Mouse (Mus musculus) liver, embryonic 14.5 days (tissue): ENCODE results near the gene Olfr703. TPM values are rescaled to one million over a fixed set of nuclear protein-coding genes. Genes with fewer than 3 reads are reported as not detected.

Source experiments
- ATAC-seq: fragments of 200-750 bp; cut with Nextera tagmentation; 2 replicates; pipeline ENCODE4 v1.8.0; 2017; ENCODE audit warnings: moderate number of reproducible peaks, mild to moderate bottlenecking, moderate library complexity; ENCODE audit not compliant: insufficient read depth
- DNase-seq, 3 experiments: peaks; one replicate each; pipeline ENCODE4 v3.0.0-alpha.2; 2012 to 2013; ENCODE audit warnings: low read depth in 3 of 3, low spot score in 3 of 3
- H3K27ac ChIP-seq: fragments of 300-500 bp; sonication (generic); 2 replicates; pipeline ENCODE4 v1.5.1; 2014; ENCODE audit warnings: moderate library complexity, mild to moderate bottlenecking, control low read depth, inconsistent platforms
- H3K27me3 ChIP-seq: fragments of 300-500 bp; sonication (generic); 2 replicates; pipeline ENCODE4 v1.6.1; 2014; ENCODE audit warnings: mild to moderate bottlenecking, low read length, moderate library complexity; ENCODE audit not compliant: control insufficient read depth, insufficient read depth
- H3K36me3 ChIP-seq: fragments of 300-500 bp; sonication (generic); replicated peaks from 2 replicates; pipeline ENCODE4 v1.6.1; 2014; ENCODE audit warnings: low read depth; ENCODE audit not compliant: control insufficient read depth, insufficient read depth
- H3K4me1 ChIP-seq, 2 experiments: fragments of 200-500 bp in 1 of 2; fragments of 300-500 bp in 1 of 2; sonication (generic) in 1 of 2; replicated peaks; 2 replicates each; pipeline ENCODE4 v1.6.1; 2012 to 2014; ENCODE audit warnings: antibody characterized with exemption in 1 of 2, inconsistent platforms in 1 of 2, low read length in 1 of 2; ENCODE audit not compliant: control insufficient read depth in 2 of 2, insufficient read depth in 2 of 2
- H3K4me2 ChIP-seq: fragments of 300-500 bp; sonication (generic); 2 replicates; pipeline ENCODE4 v1.6.1; 2014; ENCODE audit warnings: low read depth, mild to moderate bottlenecking, control low read depth, moderate library complexity
- H3K4me3 ChIP-seq, 2 experiments: fragments of 200-500 bp in 1 of 2; fragments of 300-500 bp in 1 of 2; sonication (generic) in 1 of 2; 2 replicates each; pipeline ENCODE4 v1.5.1; 2012 to 2014; ENCODE audit warnings: low read depth in 2 of 2, low read length in 2 of 2, mild to moderate bottlenecking in 2 of 2, control low read depth in 1 of 2, inconsistent platforms in 1 of 2, moderate library complexity in 1 of 2; ENCODE audit not compliant: insufficient read depth in 1 of 2
- H3K9ac ChIP-seq: fragments of 300-500 bp; sonication (generic); replicated peaks from 2 replicates; pipeline ENCODE4 v1.6.1; 2014; ENCODE audit warnings: mild to moderate bottlenecking, control low read depth, moderate library complexity
- H3K9me3 ChIP-seq: fragments of 300-500 bp; sonication (generic); 2 replicates; pipeline ENCODE4 v1.6.1; 2016; ENCODE audit warnings: low read length, mixed read lengths; ENCODE audit not compliant: control insufficient read depth
- CTCF ChIP-seq: IDR thresholded peaks from 2 replicates; pipeline ENCODE4 v1.5.1; 2016; ENCODE audit warnings: antibody characterized with exemption, low read depth, control low read depth
- EP300 ChIP-seq: IDR thresholded peaks from 2 replicates; pipeline ENCODE4 v1.6.1; 2016; ENCODE audit warnings: antibody characterized with exemption, low read depth
- WGBS: fragments of 180-500 bp; shearing (Covaris S2); extraction: QIAGEN DNeasy Blood & Tissue Kit; methylation state at CpG from one replicate; pipeline ENCODE4 v1.1.7; 2014; ENCODE audit not compliant: insufficient replicate concordance; 5-methylcytosine and 5-hydroxymethylcytosine counted together
- polyA plus RNA-seq, 2 experiments: library from polyadenylated mRNA; depleted of rRNA in 1 of 2; stranded (reverse) in 1 of 2; unstranded in 1 of 2; fragments of >200 nt; fragmentation: Nextera tagmentation in 1 of 2; extraction: Ambion mirVana in 1 of 2; gene quantifications; 2 replicates each; pipeline versions ENCODE4 v1.2.1 to v1.2.3; 2012 to 2014

Gene Olfr703
- polyA plus RNA-seq, 2 experiments, result not detected

GRCm38 (mm10) chr7:106833793-106834192 is 9.4 kb upstream of the Olfr703 start, which contains the start of gene Olfr702:
Olfr702 (minus strand) TSS chr7:106833893.
- ATAC-seq, result no peak
- H3K4me1 ChIP-seq, result no peaks in the 10 kb centered on the region
- no peak within 1 kb of the TSS for H3K9ac ChIP-seq
- no peak within 1 kb of the TSS for H3K4me3 ChIP-seq
- H3K9me3 ChIP-seq, result no peaks in the 10 kb centered on the region
- H3K4me2 ChIP-seq, result no peak within 1 kb of the TSS
- DNase-seq, result no peak
- H3K27ac ChIP-seq, result no peak within 1 kb of the TSS
- H3K27me3 ChIP-seq, result no peaks in the 10 kb centered on the region
- TF ChIP-seq EP300 (no peak), CTCF (no peak)
- no peaks in the 10 kb centered on the region for H3K36me3 ChIP-seq

- Histone ChIP-seq H3K9ac (no peak within 1 kb of the TSS), H3K4me3 (no peak within 1 kb of the TSS), H3K4me1 (no peaks in the 10 kb centered on the region), H3K27ac (no peak within 1 kb of the TSS), H3K4me2 (no peak within 1 kb of the TSS), H3K36me3 (no peaks in the 10 kb centered on the region), H3K27me3 (no peaks in the 10 kb centered on the region), H3K9me3 (no peaks in the 10 kb centered on the region)
- no peak for DNase-seq
- TF ChIP-seq EP300 (no peak), CTCF (no peak)
- no peak for ATAC-seq
Measured at GRCm38 (mm10) chr7:106862885-106863284, 19.7 kb downstream of the Olfr703 start, which contains the start of gene Olfr704. Olfr704 (plus strand) TSS chr7:106863185.

GRCm38 (mm10) chr7:106876791-106877190 is 33.6 kb downstream of the Olfr703 start, which contains the start of gene Olfr705:
Olfr705 (minus strand) TSS chr7:106876891.
- Histone ChIP-seq H3K9ac (no peak within 1 kb of the TSS), H3K4me2 (no peak within 1 kb of the TSS), H3K4me3 (no peak within 1 kb of the TSS), H3K27ac (no peak within 1 kb of the TSS), H3K9me3 (no peaks in the 10 kb centered on the region), H3K36me3 (no peaks in the 10 kb centered on the region), H3K27me3 (no peaks in the 10 kb centered on the region), H3K4me1 (no peaks in the 10 kb centered on the region)
- WGBS, result 57% methylated on average over 3 of the region's 3 CpGs
- TF ChIP-seq CTCF, result no peak
- TF ChIP-seq EP300, result no peak
- DNase-seq (no peak), ATAC-seq (no peak)

GRCm38 (mm10) chr7:106888062-106888461 is 44.9 kb downstream of the Olfr703 start, which contains the start of gene Olfr706:
Olfr706 (minus strand) TSS chr7:106888162.
- Histone ChIP-seq H3K9ac (no peak within 1 kb of the TSS), H3K4me2 (no peak within 1 kb of the TSS), H3K27ac (no peak within 1 kb of the TSS), H3K4me1 (no peaks in the 10 kb centered on the region), H3K9me3 (no peaks in the 10 kb centered on the region), H3K27me3 (no peaks in the 10 kb centered on the region), H3K4me3 (no peak within 1 kb of the TSS), H3K36me3 (no peaks in the 10 kb centered on the region)
- TF ChIP-seq EP300, result no peak
- WGBS, result 64% methylated on average over 2 of the region's 2 CpGs
- ATAC-seq (no peak), DNase-seq (no peak)

Other genes with a start within 250 kb of the Olfr703 start
- not detected in 2 replicates for gene Olfr693, start 162.8 kb upstream of the Olfr703 start, polyA plus RNA-seq (2012; rRNA removed)
- not detected in 2 replicates for gene Olfr693, start 162.8 kb upstream of the Olfr703 start, polyA plus RNA-seq (2014; fragmentation: Nextera tagmentation; extraction: Ambion mirVana)
- gene Olfr694, start 151.5 kb upstream of the Olfr703 start, polyA plus RNA-seq (2012; rRNA removed), result not detected in 2 replicates
- not detected in 2 replicates for gene Olfr694, start 151.5 kb upstream of the Olfr703 start, polyA plus RNA-seq (2014; fragmentation: Nextera tagmentation; extraction: Ambion mirVana)
- not detected in 2 replicates for gene Olfr695, start 127.0 kb upstream of the Olfr703 start, polyA plus RNA-seq (2012; rRNA removed)
- not detected in 2 replicates for gene Olfr695, start 127.0 kb upstream of the Olfr703 start, polyA plus RNA-seq (2014; fragmentation: Nextera tagmentation; extraction: Ambion mirVana)
- not detected in 2 replicates for gene Olfr697, start 100.9 kb upstream of the Olfr703 start, polyA plus RNA-seq (2012; rRNA removed)
- gene Olfr697, start 100.9 kb upstream of the Olfr703 start, polyA plus RNA-seq (2014; fragmentation: Nextera tagmentation; extraction: Ambion mirVana), result not detected in 2 replicates
- gene Olfr698, start 88.0 kb upstream of the Olfr703 start, polyA plus RNA-seq (2012; rRNA removed), result not detected in 2 replicates
- not detected in 2 replicates for gene Olfr698, start 88.0 kb upstream of the Olfr703 start, polyA plus RNA-seq (2014; fragmentation: Nextera tagmentation; extraction: Ambion mirVana)
- gene Olfr699, start 50.2 kb upstream of the Olfr703 start, polyA plus RNA-seq (2012; rRNA removed), result not detected in 2 replicates
- gene Olfr699, start 50.2 kb upstream of the Olfr703 start, polyA plus RNA-seq (2014; fragmentation: Nextera tagmentation; extraction: Ambion mirVana), result not detected in 2 replicates
- gene Olfr700, start 34.5 kb upstream of the Olfr703 start, polyA plus RNA-seq (2012; rRNA removed), result not detected in 2 replicates
- not detected in 2 replicates for gene Olfr700, start 34.5 kb upstream of the Olfr703 start, polyA plus RNA-seq (2014; fragmentation: Nextera tagmentation; extraction: Ambion mirVana)
- not detected in 2 replicates for gene Olfr701, start 29.2 kb upstream of the Olfr703 start, polyA plus RNA-seq (2012; rRNA removed)
- gene Olfr701, start 29.2 kb upstream of the Olfr703 start, polyA plus RNA-seq (2014; fragmentation: Nextera tagmentation; extraction: Ambion mirVana), result not detected in 2 replicates
- not detected in 2 replicates for gene Olfr702, start 9.5 kb upstream of the Olfr703 start, polyA plus RNA-seq (2012; rRNA removed)
- not detected in 2 replicates for gene Olfr702, start 9.5 kb upstream of the Olfr703 start, polyA plus RNA-seq (2014; fragmentation: Nextera tagmentation; extraction: Ambion mirVana)
- gene Olfr704, start 19.8 kb downstream of the Olfr703 start, polyA plus RNA-seq (2012; rRNA removed), result not detected in 2 replicates
- not detected in 2 replicates for gene Olfr704, start 19.8 kb downstream of the Olfr703 start, polyA plus RNA-seq (2014; fragmentation: Nextera tagmentation; extraction: Ambion mirVana)
- not detected in 2 replicates for gene Olfr705, start 33.5 kb downstream of the Olfr703 start, polyA plus RNA-seq (2012; rRNA removed)
- not detected in 2 replicates for gene Olfr705, start 33.5 kb downstream of the Olfr703 start, polyA plus RNA-seq (2014; fragmentation: Nextera tagmentation; extraction: Ambion mirVana)
- not detected in 2 replicates for gene Olfr706, start 44.8 kb downstream of the Olfr703 start, polyA plus RNA-seq (2012; rRNA removed)
- gene Olfr706, start 44.8 kb downstream of the Olfr703 start, polyA plus RNA-seq (2014; fragmentation: Nextera tagmentation; extraction: Ambion mirVana), result not detected in 2 replicates
- not detected in 2 replicates for gene Olfr707, start 57.9 kb downstream of the Olfr703 start, polyA plus RNA-seq (2012; rRNA removed)
- not detected in 2 replicates for gene Olfr707, start 57.9 kb downstream of the Olfr703 start, polyA plus RNA-seq (2014; fragmentation: Nextera tagmentation; extraction: Ambion mirVana)
- gene Olfr1532-ps1, start 64.6 kb downstream of the Olfr703 start, polyA plus RNA-seq (2012; rRNA removed), result not detected in 2 replicates
- gene Olfr1532-ps1, start 64.6 kb downstream of the Olfr703 start, polyA plus RNA-seq (2014; fragmentation: Nextera tagmentation; extraction: Ambion mirVana), result not detected in 2 replicates
- gene Olfr709-ps1, start 88.9 kb downstream of the Olfr703 start, polyA plus RNA-seq (2012; rRNA removed), result not detected in 2 replicates
- not detected in 2 replicates for gene Olfr709-ps1, start 88.9 kb downstream of the Olfr703 start, polyA plus RNA-seq (2014; fragmentation: Nextera tagmentation; extraction: Ambion mirVana)
- gene Olfr710, start 105.0 kb downstream of the Olfr703 start, polyA plus RNA-seq (2012; rRNA removed), result not detected in 2 replicates
- not detected in 2 replicates for gene Olfr710, start 105.0 kb downstream of the Olfr703 start, polyA plus RNA-seq (2014; fragmentation: Nextera tagmentation; extraction: Ambion mirVana)
- gene Olfr6, start 120.6 kb downstream of the Olfr703 start, polyA plus RNA-seq (2012; rRNA removed), result not detected in 2 replicates
- gene Olfr6, start 120.6 kb downstream of the Olfr703 start, polyA plus RNA-seq (2014; fragmentation: Nextera tagmentation; extraction: Ambion mirVana), result not detected in 2 replicates
- gene Olfr711, start 132.1 kb downstream of the Olfr703 start, polyA plus RNA-seq (2012; rRNA removed), result not detected in 2 replicates
- not detected in 2 replicates for gene Olfr711, start 132.1 kb downstream of the Olfr703 start, polyA plus RNA-seq (2014; fragmentation: Nextera tagmentation; extraction: Ambion mirVana)
- gene Olfr2, start 162.7 kb downstream of the Olfr703 start, polyA plus RNA-seq (2012; rRNA removed), result not detected in 2 replicates
- gene Olfr2, start 162.7 kb downstream of the Olfr703 start, polyA plus RNA-seq (2014; fragmentation: Nextera tagmentation; extraction: Ambion mirVana), result not detected in 2 replicates
- not detected in 2 replicates for gene Olfr713, start 187.8 kb downstream of the Olfr703 start, polyA plus RNA-seq (2012; rRNA removed)
- gene Olfr713, start 187.8 kb downstream of the Olfr703 start, polyA plus RNA-seq (2014; fragmentation: Nextera tagmentation; extraction: Ambion mirVana), result not detected in 2 replicates
- gene Olfr714, start 227.6 kb downstream of the Olfr703 start, polyA plus RNA-seq (2012; rRNA removed), result not detected in 2 replicates
- gene Olfr714, start 227.6 kb downstream of the Olfr703 start, polyA plus RNA-seq (2014; fragmentation: Nextera tagmentation; extraction: Ambion mirVana), result not detected in 2 replicates
- not detected in 2 replicates for gene Olfr17, start 249.9 kb downstream of the Olfr703 start, polyA plus RNA-seq (2012; rRNA removed)
- not detected in 2 replicates for gene Olfr17, start 249.9 kb downstream of the Olfr703 start, polyA plus RNA-seq (2014; fragmentation: Nextera tagmentation; extraction: Ambion mirVana)